ENCODE assay signal across 25 mouse cellular contexts in genomic region chr6:35032704-35033103, GRCm38 (mm10). TPM values are rescaled to one million over a fixed set of nuclear protein-coding genes. Genes with fewer than 3 reads are reported as not detected.
DNase-seq lines count a peak whose midpoint lies in the region; ATAC-seq and TF ChIP-seq lines count a peak whose summit lies in the region.
"Had no signal": no experiment of that assay in that cellular context is flagged by ENCODE, and none has a peak within 500 bp of the region (broad histone marks: within the 10 kb centered on the region; RNA-seq: fewer than 3 reads in every experiment).

No protein-coding gene starts in this region.

- peaks cover 5% of the 10 kb centered on the region; the same call in 1 of the 2 replicates for H3K36me3 ChIP-seq in liver, postnatal 0 days (replicated peaks; ENCODE audit: insufficient read depth, low read length)
- no peaks in the 10 kb centered on the region for H3K36me3 ChIP-seq in liver, embryonic 11.5 days (ENCODE audit: control insufficient read depth, insufficient read depth, low read length)
- H3K36me3 ChIP-seq in MEL (ENCODE audit: control insufficient read depth in 1 of 2, insufficient read depth in 2 of 2, low read length in 2 of 2) = peaks cover 3 to 5% of the 10 kb centered on the region in 2 experiments
- H3K36me3 ChIP-seq: forebrain, embryonic 12.5 days had no signal

- no peaks in the 10 kb centered on the region for H3K4me1 ChIP-seq in liver, postnatal 0 days (ENCODE audit: insufficient read depth)
- peaks cover 4% of the 10 kb centered on the region; the same call in 1 of the 2 replicates for H3K4me1 ChIP-seq in liver, embryonic 11.5 days (replicated peaks; ENCODE audit: control insufficient read depth, insufficient read depth, low read length)
- peaks cover 0 to 4% of the 10 kb centered on the region in 2 experiments; a peak in 1 of 4 replicates for H3K4me1 ChIP-seq in MEL (ENCODE audit: control insufficient read depth in 1 of 2, insufficient read depth in 2 of 2, low read length in 2 of 2)
- H3K4me1 ChIP-seq: embryonic facial prominence, embryonic 13.5 days; forebrain, embryonic 10.5 days had no signal

- no peaks in the 10 kb centered on the region for H3K9me3 ChIP-seq in liver, postnatal 0 days (ENCODE audit: low read length)
- H3K9me3 ChIP-seq in liver, embryonic 11.5 days (ENCODE audit: control insufficient read depth, low read length) = no peaks in the 10 kb centered on the region
- no peaks in the 10 kb centered on the region for H3K9me3 ChIP-seq in MEL (replicated peaks; ENCODE audit: insufficient read depth, low read length)
- H3K9me3 ChIP-seq: embryonic facial prominence, embryonic 13.5 days; embryonic facial prominence, embryonic 15.5 days; forebrain, embryonic 10.5 days; forebrain, embryonic 12.5 days had no signal

- no peak for ATAC-seq in liver, postnatal 0 days
- ATAC-seq in liver, embryonic 11.5 days (replicated peaks; ENCODE audit: low FRiP score) = no peak
- peak; percentile 57 for ATAC-seq in megakaryocyte progenitor cell, adult 5-6 weeks (replicated peaks; ENCODE audit: poor library complexity)
- no peak for ATAC-seq in granulocyte monocyte progenitor cell, adult 5-6 weeks (replicated peaks; ENCODE audit: poor library complexity, severe bottlenecking)
- ATAC-seq: activated CD4-positive, CD25-positive, alpha-beta regulatory T cell, adult 4 months; forebrain, embryonic 14.5 days; forebrain, embryonic 16.5 days; Patski had no signal

- TF ChIP-seq RAD21 in MEL (IDR thresholded peaks at IDR 0.05; ENCODE audit: low read depth, low read length) = no peak

- no peak overlapping the region for H3K4me2 ChIP-seq in liver, postnatal 0 days (ENCODE audit: low read depth, low read length)
- no peak overlapping the region for H3K4me2 ChIP-seq in liver, embryonic 11.5 days
- H3K4me2 ChIP-seq: embryonic facial prominence, embryonic 13.5 days; embryonic facial prominence, embryonic 15.5 days; forebrain, embryonic 12.5 days had no signal

- no peak overlapping the region for H3K9ac ChIP-seq in liver, postnatal 0 days (replicated peaks)
- no peak overlapping the region for H3K9ac ChIP-seq in liver, embryonic 11.5 days (ENCODE audit: low read depth, low read length)
- H3K9ac ChIP-seq in MEL (ENCODE audit: control insufficient read depth, low read depth, low read length, poor library complexity, severe bottlenecking) = no peak overlapping the region
- H3K9ac ChIP-seq: embryonic facial prominence, embryonic 13.5 days; embryonic facial prominence, embryonic 15.5 days; forebrain, embryonic 12.5 days had no signal

- TF ChIP-seq CTCF in liver, postnatal 0 days (IDR thresholded peaks at IDR 0.05; ENCODE audit: low read depth) = no peak
- no peak for TF ChIP-seq CTCF in MEL (IDR thresholded peaks at IDR 0.05 in 2 of 3, conservative IDR thresholded peaks at IDR 0.05 in 1 of 3; ENCODE audit: control insufficient read depth in 1 of 3, insufficient read depth in 1 of 3, low read depth in 2 of 3, low read length in 3 of 3, poor library complexity in 1 of 3, severe bottlenecking in 1 of 3)

- intact Hi-C loops in left cerebral cortex, postnatal 25 days (cut with DNase I) = no loop called here

- no peak overlapping the region for H3K27ac ChIP-seq in liver, postnatal 0 days (ENCODE audit: low read depth)
- H3K27ac ChIP-seq in liver, embryonic 11.5 days (ENCODE audit: low read depth, low read length) = no peak overlapping the region
- H3K27ac ChIP-seq in MEL (ENCODE audit: control insufficient read depth, low read depth, low read length) = no peak overlapping the region
- H3K27ac ChIP-seq: embryonic facial prominence, embryonic 13.5 days; embryonic facial prominence, embryonic 15.5 days; forebrain, embryonic 10.5 days; forebrain, embryonic 12.5 days had no signal

- 54% methylated on average over 2 of the region's 2 CpGs for WGBS in liver, postnatal 0 days (ENCODE audit: insufficient replicate concordance)
- 52% methylated on average over 2 of the region's 2 CpGs for WGBS in liver, embryonic 11.5 days

- H3K79me2 ChIP-seq in MEL (ENCODE audit: control insufficient read depth, insufficient read depth, low read length, poor library complexity) = no peaks in the 10 kb centered on the region

- H3K4me3 ChIP-seq in liver, postnatal 0 days (ENCODE audit: low read depth, low read length) = no peak overlapping the region
- no peak overlapping the region for H3K4me3 ChIP-seq in liver, embryonic 11.5 days (ENCODE audit: low read depth, low read length)
- no peak overlapping the region for H3K4me3 ChIP-seq in MEL (ENCODE audit: control insufficient read depth in 1 of 2, insufficient read depth in 1 of 2, low read depth in 2 of 2, low read length in 2 of 2)
- H3K4me3 ChIP-seq: embryonic facial prominence, embryonic 13.5 days; embryonic facial prominence, embryonic 15.5 days; erythroblast, embryonic 14.5 days; forebrain, embryonic 10.5 days; forebrain, embryonic 12.5 days had no signal

- no peaks in the 10 kb centered on the region for H3K27me3 ChIP-seq in liver, postnatal 0 days (ENCODE audit: insufficient read depth, low read length)
- no peaks in the 10 kb centered on the region for H3K27me3 ChIP-seq in liver, embryonic 11.5 days (replicated peaks; ENCODE audit: control insufficient read depth, insufficient read depth, low read length)
- no peaks in the 10 kb centered on the region for H3K27me3 ChIP-seq in MEL (ENCODE audit: control insufficient read depth in 1 of 2, insufficient read depth in 2 of 2, low read length in 2 of 2)
- H3K27me3 ChIP-seq: embryonic facial prominence, embryonic 13.5 days; embryonic facial prominence, embryonic 15.5 days; forebrain, embryonic 12.5 days; Patski had no signal

- no peak for DNase-seq in liver, postnatal 0 days
- DNase-seq in liver, embryonic 11.5 days (ENCODE audit: low spot score) = no peak
- DNase-seq in MEL (ENCODE audit: low read depth, low spot score) = peak; percentile 31
- no peak for DNase-seq in left cerebral cortex, postnatal 25 days (ENCODE audit: low spot score in 2 of 2)
- DNase-seq: adrenal gland, adult 8-10 months; adrenal gland, postnatal 14 days; adrenal gland, postnatal 36 days; cerebellum, adult 11-12 months; cerebellum, adult 2 months; cerebellum, adult 9-10 months; cerebellum, postnatal 10 days; cerebellum, postnatal 25 days; embryo, embryonic 11 days had no signal

- peak; percentile 32; the same call in 1 of the 2 replicates for TF ChIP-seq EP300 in liver, postnatal 0 days (IDR thresholded peaks at IDR 0.05; ENCODE audit: low read depth)
- peak; percentile 67 to 74 for TF ChIP-seq EP300 in MEL (IDR thresholded peaks at IDR 0.05; ENCODE audit: low read depth in 1 of 2, low read length in 2 of 2)

- TF ChIP-seq POLR2A in MEL (IDR thresholded peaks at IDR 0.05; ENCODE audit: control insufficient read depth in 1 of 2, insufficient read depth in 1 of 2, low read depth in 1 of 2, low read length in 2 of 2, poor library complexity in 1 of 2) = no peak

TF ChIP-seq in MEL, 35 proteins besides CTCF, POLR2A, EP300 and RAD21 (continues in another document):
- TF ChIP-seq GABPA (IDR thresholded peaks at IDR 0.05; ENCODE audit: low read depth, low read length) = no peak
- TF ChIP-seq ZMIZ1 (IDR thresholded peaks at IDR 0.05; ENCODE audit: low read depth, low read length) = no peak
- no peak for TF ChIP-seq KAT2A (conservative IDR thresholded peaks at IDR 0.05; ENCODE audit: low read depth, low read length)
- no peak for TF ChIP-seq MXI1 (IDR thresholded peaks at IDR 0.05; ENCODE audit: low read depth, low read length)
- no peak for TF ChIP-seq ZKSCAN1 (IDR thresholded peaks at IDR 0.05; ENCODE audit: low read depth, low read length)
- TF ChIP-seq POLR2AphosphoS2 (IDR thresholded peaks at IDR 0.05; ENCODE audit: low read length) = no peak
- no peak for TF ChIP-seq JUND (IDR thresholded peaks at IDR 0.05; ENCODE audit: low read depth, low read length)
- peak; percentile 86 for TF ChIP-seq RCOR1 (IDR thresholded peaks at IDR 0.05; ENCODE audit: low read depth, low read length)
- no peak for TF ChIP-seq MYB (IDR thresholded peaks at IDR 0.05; ENCODE audit: low read depth, low read length)
- TF ChIP-seq CHD1 (IDR thresholded peaks at IDR 0.05; ENCODE audit: low read depth, low read length) = no peak
- TF ChIP-seq SMC3 (IDR thresholded peaks at IDR 0.05; ENCODE audit: low read depth, low read length) = no peak
- TF ChIP-seq BHLHE40 (IDR thresholded peaks at IDR 0.05; ENCODE audit: borderline replicate concordance, low read depth, low read length) = no peak
- TF ChIP-seq TBP (IDR thresholded peaks at IDR 0.05; ENCODE audit: low read depth, low read length) = no peak
- no peak for TF ChIP-seq UBTF (IDR thresholded peaks at IDR 0.05; ENCODE audit: borderline replicate concordance, insufficient read depth, low read depth, low read length)
- TF ChIP-seq NRF1 (IDR thresholded peaks at IDR 0.05; ENCODE audit: insufficient read depth, low read depth, low read length, poor library complexity, severe bottlenecking) = no peak
- peak; percentile 83 for TF ChIP-seq ZNF384 (IDR thresholded peaks at IDR 0.05; ENCODE audit: low read depth, low read length)
- no peak for TF ChIP-seq HCFC1 (IDR thresholded peaks at IDR 0.05; ENCODE audit: low read depth, low read length)
- TF ChIP-seq ZC3H11A (IDR thresholded peaks at IDR 0.05; ENCODE audit: low read depth, low read length) = no peak
- TF ChIP-seq MYC (IDR thresholded peaks at IDR 0.05; ENCODE audit: low read depth, low read length) = no peak
- TF ChIP-seq MAZ (IDR thresholded peaks at IDR 0.05; ENCODE audit: low read depth, low read length) = no peak
- TF ChIP-seq GATA1 (IDR thresholded peaks at IDR 0.05; ENCODE audit: low read depth, low read length) = peak; percentile 69
- TF ChIP-seq TCF12 (IDR thresholded peaks at IDR 0.05; ENCODE audit: low read depth, low read length) = peak; percentile 75
- no peak for TF ChIP-seq CHD2 (IDR thresholded peaks at IDR 0.05; ENCODE audit: low read length)
- TF ChIP-seq ETS1 (IDR thresholded peaks at IDR 0.05; ENCODE audit: low read depth, low read length) = peak; percentile 38; the same call in 1 of the 2 replicates

RNA-seq across cellular contexts. Expression of gene Slc23a4, which starts 44.5 kb away (rescaled TPM):
- polyA plus RNA-seq in liver, postnatal 0 days (2015; fragmentation: Nextera tagmentation; extraction: Ambion mirVana) = 0.12 TPM in 1 of 2 replicates, not detected in the other
- 0.71 and 0.86 TPM in 2 replicates for polyA plus RNA-seq in liver, embryonic 11.5 days (2014; fragmentation: Nextera tagmentation; extraction: Ambion mirVana)
- 5.5 and 6.2 TPM in 2 replicates for total RNA-seq in MEL (2012; rRNA removed)
- polyA plus RNA-seq in MEL (2012; ENCODE audit: insufficient read depth in 1 of 2, insufficient read length in 2 of 2, low read depth in 1 of 2, low replicate concordance in 2 of 2, missing spikeins in 1 of 2) = 10 to 100 TPM in 1 of 2 experiments, not detected in 1; 10.2 TPM
- 0.42 TPM in 1 of 2 replicates, not detected in the other for total RNA-seq in megakaryocyte progenitor cell, adult 5-6 weeks (2015)
- 0.10 TPM in 1 of 2 replicates, not detected in the other for total RNA-seq in megakaryocyte progenitor cell, adult 5-6 weeks (2017)
- total RNA-seq in left cerebral cortex, postnatal 25 days (2021) = 1 to 10 TPM; 1.0 to 1.6 TPM
- total RNA-seq in granulocyte monocyte progenitor cell, adult 5-6 weeks (2014; fragmentation: Nextera tagmentation) = 2.1 TPM in 1 of 2 replicates, not detected in the other
- total RNA-seq in granulocyte monocyte progenitor cell, adult 5-6 weeks (2017) = 0.52 and 0.65 TPM in 2 replicates
- polyA plus RNA-seq: embryonic facial prominence, embryonic 11.5 days; erythroblast, embryonic 14.5 days had no signal
